Mouse (Mus musculus) adrenal gland, adult 2 months (tissue): ENCODE results near the gene Hoga1. TPM values are rescaled to one million over a fixed set of nuclear protein-coding genes. Genes with fewer than 3 reads are reported as not detected.

Experiments used
- polyA plus RNA-seq: library from polyadenylated mRNA; depleted of rRNA; stranded (reverse); fragments of >200 nt; gene quantifications from 2 replicates; pipeline ENCODE4 v1.2.3, GENCODE M21; 2012; rRNA removed
- total RNA-seq, 2 experiments: library from RNA; stranded (reverse); gene quantifications; 2 replicates each; pipeline ENCODE4 v1.2.3; 2021

The Hoga1 gene
- total and polyA plus RNA-seq, 3 experiments: 1.6 to 8.0 (median 3.7) TPM

Other genes with a start within 250 kb of the Hoga1 start
- 1 to 10 TPM; 3.5 to 5.2 TPM for gene Arhgap19, start 243.6 kb upstream of the Hoga1 start, total RNA-seq
- gene Arhgap19, start 243.6 kb upstream of the Hoga1 start, polyA plus RNA-seq: 0.83 TPM in 2 replicates
- 10 to 100 TPM in 1 of 2 experiments, 1 to 10 TPM in 1; 3.8 to 10.8 TPM for gene Frat1, start 215.6 kb upstream of the Hoga1 start, total RNA-seq
- 9.7 and 14.7 TPM in 2 replicates for gene Frat1, start 215.6 kb upstream of the Hoga1 start, polyA plus RNA-seq
- 1 to 10 TPM; 1.2 to 2.6 TPM for gene Frat2, start 197.5 kb upstream of the Hoga1 start, total RNA-seq
- 5.5 and 6.7 TPM in 2 replicates for gene Frat2, start 197.5 kb upstream of the Hoga1 start, polyA plus RNA-seq
- 10 to 100 TPM; 13.9 to 15.2 TPM for gene Rrp12, start 149.4 kb upstream of the Hoga1 start, total RNA-seq
- 4.3 and 6.6 TPM in 2 replicates for gene Rrp12, start 149.4 kb upstream of the Hoga1 start, polyA plus RNA-seq
- gene Pgam1, start 133.7 kb upstream of the Hoga1 start, total RNA-seq: 100 to 1,000 TPM; 804 to 889 TPM
- gene Pgam1, start 133.7 kb upstream of the Hoga1 start, polyA plus RNA-seq: 521 and 639 TPM in 2 replicates
- 10 to 100 TPM; 28.2 to 31.9 TPM for gene Exosc1, start 112.2 kb upstream of the Hoga1 start, total RNA-seq
- gene Exosc1, start 112.2 kb upstream of the Hoga1 start, polyA plus RNA-seq: 6.9 and 9.4 TPM in 2 replicates
- gene Zdhhc16, start 112.1 kb upstream of the Hoga1 start, total RNA-seq: 10 to 100 TPM; 26.0 to 26.2 TPM
- gene Zdhhc16, start 112.1 kb upstream of the Hoga1 start, polyA plus RNA-seq: 56.9 and 73.6 TPM in 2 replicates
- 10 to 100 TPM; 15.9 to 22.0 TPM for gene Mms19, start 64.5 kb upstream of the Hoga1 start, total RNA-seq
- gene Mms19, start 64.5 kb upstream of the Hoga1 start, polyA plus RNA-seq: 48.3 and 49.2 TPM in 2 replicates
- 10 to 100 TPM; 12.8 to 21.1 TPM for gene Ubtd1, start 63.8 kb upstream of the Hoga1 start, total RNA-seq
- 29.3 and 31.3 TPM in 2 replicates for gene Ubtd1, start 63.8 kb upstream of the Hoga1 start, polyA plus RNA-seq
- under 1 TPM; 0.35 to 0.61 TPM for gene Ankrd2, start 9.6 kb upstream of the Hoga1 start, total RNA-seq
- 0.16 and 0.27 TPM in 2 replicates for gene Ankrd2, start 9.6 kb upstream of the Hoga1 start, polyA plus RNA-seq
- gene 4933411K16Rik, start 6.6 kb downstream of the Hoga1 start, total RNA-seq: under 1 TPM; 0.55 to 0.75 TPM
- 0.09 and 0.12 TPM in 2 replicates for gene 4933411K16Rik, start 6.6 kb downstream of the Hoga1 start, polyA plus RNA-seq
- 10 to 100 TPM in 1 of 2 experiments, 1 to 10 TPM in 1; 7.5 to 15.5 TPM for gene Morn4, start 40.7 kb downstream of the Hoga1 start, total RNA-seq
- 10.6 and 13.0 TPM in 2 replicates for gene Morn4, start 40.7 kb downstream of the Hoga1 start, polyA plus RNA-seq
- 10 to 100 TPM; 62.3 to 69.9 TPM for gene Pi4k2a, start 44.9 kb downstream of the Hoga1 start, total RNA-seq
- 43.7 and 44.5 TPM in 2 replicates for gene Pi4k2a, start 44.9 kb downstream of the Hoga1 start, polyA plus RNA-seq
- 100 to 1,000 TPM in 1 of 2 experiments, 10 to 100 TPM in 1; 78.6 to 101 TPM for gene Avpi1, start 83.4 kb downstream of the Hoga1 start, total RNA-seq
- 82.3 and 112 TPM in 2 replicates for gene Avpi1, start 83.4 kb downstream of the Hoga1 start, polyA plus RNA-seq
- 10 to 100 TPM; 30.0 to 56.7 TPM for gene Marveld1, start 101.8 kb downstream of the Hoga1 start, total RNA-seq
- 76.2 and 87.1 TPM in 2 replicates for gene Marveld1, start 101.8 kb downstream of the Hoga1 start, polyA plus RNA-seq
- 10 to 100 TPM; 43.6 to 47.9 TPM for gene Zfyve27, start 118.3 kb downstream of the Hoga1 start, total RNA-seq
- 37.6 and 49.2 TPM in 2 replicates for gene Zfyve27, start 118.3 kb downstream of the Hoga1 start, polyA plus RNA-seq
- 1 to 10 TPM; 2.7 to 3.9 TPM for gene Sfrp5, start 156.6 kb downstream of the Hoga1 start, total RNA-seq
- gene Sfrp5, start 156.6 kb downstream of the Hoga1 start, polyA plus RNA-seq: 11.5 and 22.6 TPM in 2 replicates
- gene Golga7b, start 202.0 kb downstream of the Hoga1 start, total RNA-seq: 1 to 10 TPM in 1 of 2 experiments, under 1 TPM in 1; 0.69 to 1.3 TPM
- 1.1 and 2.8 TPM in 2 replicates for gene Golga7b, start 202.0 kb downstream of the Hoga1 start, polyA plus RNA-seq